Comparison of ENCODE assay signal across 21 mouse cellular contexts in genomic region chr8:48204838-48205345, GRCm38 (mm10).
DNase-seq lines count a peak whose midpoint lies in the region; ATAC-seq and TF ChIP-seq lines count a peak whose summit lies in the region.
"Had no signal": no experiment of that assay in that cellular context is flagged by ENCODE, and none has a peak within 500 bp of the region (broad histone marks: within the 10 kb centered on the region; RNA-seq: fewer than 3 reads in every experiment).

No protein-coding gene starts in this region.

- H3K4me1 ChIP-seq in midbrain, embryonic 11.5 days (ENCODE audit: control insufficient read depth, insufficient read depth, low read length): peaks cover 2% of the 10 kb centered on the region; the same call in 1 of the 2 replicates
- no peaks in the 10 kb centered on the region for H3K4me1 ChIP-seq in midbrain, embryonic 16.5 days (ENCODE audit: control insufficient read depth, insufficient read depth, low read length)
- H3K4me1 ChIP-seq in embryonic facial prominence, embryonic 15.5 days: 0 out of 2 replicates have a peak, but pooled peaks cover 4% of the 10 kb centered on the region
- no peaks in the 10 kb centered on the region for H3K4me1 ChIP-seq in hindbrain, postnatal 0 days (ENCODE audit: insufficient read depth, low read length)
- peaks cover 14% of the 10 kb centered on the region for H3K4me1 ChIP-seq in neural tube, embryonic 15.5 days
- H3K4me1 ChIP-seq: heart, embryonic 10.5 days; kidney, embryonic 15.5 days had no signal

- DNase-seq in midbrain, embryonic 11.5 days (ENCODE audit: low spot score, missing footprints): no peak
- DNase-seq in hindbrain, postnatal 0 days (ENCODE audit: low spot score): no peak
- no peak for DNase-seq in lung, postnatal 14 days
- DNase-seq in kidney, postnatal 4 days: no peak
- DNase-seq: adrenal gland, adult 2 months; cerebellum, adult 11 months; cerebellum, adult 9-11 months; layer of hippocampus, adult 9-11 months; liver, postnatal 0 days; right cerebral cortex, adult 18-20 months; thymus, postnatal 14 days had no signal

- WGBS in midbrain, embryonic 11.5 days: 68% methylated on average over 12 of the region's 12 CpGs
- WGBS in midbrain, embryonic 16.5 days: 55% methylated on average over 12 of the region's 12 CpGs
- 41% methylated on average over 12 of the region's 12 CpGs for WGBS in embryonic facial prominence, embryonic 15.5 days
- 49% methylated on average over 12 of the region's 12 CpGs for WGBS in hindbrain, postnatal 0 days
- WGBS in neural tube, embryonic 15.5 days: 26% methylated on average over 12 of the region's 12 CpGs

- TF ChIP-seq CTCF in hindbrain, postnatal 0 days (IDR thresholded peaks at IDR 0.05; ENCODE audit: low read depth): no peak

- H3K36me3 ChIP-seq in midbrain, embryonic 11.5 days (ENCODE audit: control insufficient read depth, insufficient read depth, low read length): no peaks in the 10 kb centered on the region
- H3K36me3 ChIP-seq in midbrain, embryonic 16.5 days (ENCODE audit: control insufficient read depth, insufficient read depth, low read length): no peaks in the 10 kb centered on the region
- H3K36me3 ChIP-seq in embryonic facial prominence, embryonic 15.5 days: no peaks in the 10 kb centered on the region
- H3K36me3 ChIP-seq in hindbrain, postnatal 0 days (ENCODE audit: insufficient read depth, low read length): no peaks in the 10 kb centered on the region
- H3K36me3 ChIP-seq in neural tube, embryonic 15.5 days: no peaks in the 10 kb centered on the region
- H3K36me3 ChIP-seq: heart, embryonic 10.5 days; kidney, embryonic 15.5 days; midbrain, embryonic 12.5 days had no signal

- H3K9me3 ChIP-seq in midbrain, embryonic 11.5 days (ENCODE audit: control insufficient read depth, low read length): no peaks in the 10 kb centered on the region
- H3K9me3 ChIP-seq in midbrain, embryonic 16.5 days (replicated peaks; ENCODE audit: control insufficient read depth, low read length, poor library complexity, severe bottlenecking): no peaks in the 10 kb centered on the region
- H3K9me3 ChIP-seq in embryonic facial prominence, embryonic 15.5 days (replicated peaks): no peaks in the 10 kb centered on the region
- no peaks in the 10 kb centered on the region for H3K9me3 ChIP-seq in hindbrain, postnatal 0 days (ENCODE audit: low read length)
- no peaks in the 10 kb centered on the region for H3K9me3 ChIP-seq in neural tube, embryonic 15.5 days (replicated peaks)
- H3K9me3 ChIP-seq: forebrain, embryonic 13.5 days; heart, embryonic 10.5 days; kidney, embryonic 15.5 days; midbrain, embryonic 12.5 days had no signal

- H3K27me3 ChIP-seq in midbrain, embryonic 11.5 days (ENCODE audit: control insufficient read depth, insufficient read depth, low read length): no peaks in the 10 kb centered on the region
- H3K27me3 ChIP-seq in midbrain, embryonic 16.5 days (ENCODE audit: control insufficient read depth, insufficient read depth, low read depth, low read length): no peaks in the 10 kb centered on the region
- H3K27me3 ChIP-seq in embryonic facial prominence, embryonic 15.5 days: no peaks in the 10 kb centered on the region
- no peaks in the 10 kb centered on the region for H3K27me3 ChIP-seq in hindbrain, postnatal 0 days (ENCODE audit: insufficient read depth, low read length)
- 0 out of 2 replicates have a peak, but pooled peaks cover 2% of the 10 kb centered on the region for H3K27me3 ChIP-seq in neural tube, embryonic 15.5 days (replicated peaks)
- H3K27me3 ChIP-seq: forebrain, embryonic 13.5 days; kidney, embryonic 15.5 days had no signal

- no peak overlapping the region for H3K27ac ChIP-seq in midbrain, embryonic 11.5 days (ENCODE audit: low read depth, low read length)
- H3K27ac ChIP-seq in midbrain, embryonic 16.5 days (ENCODE audit: low read length): no peak overlapping the region
- H3K27ac ChIP-seq in embryonic facial prominence, embryonic 15.5 days (replicated peaks): no peak overlapping the region
- H3K27ac ChIP-seq in hindbrain, postnatal 0 days: no peak overlapping the region
- no peak overlapping the region for H3K27ac ChIP-seq in neural tube, embryonic 15.5 days (replicated peaks)
- H3K27ac ChIP-seq: forebrain, embryonic 13.5 days; heart, embryonic 10.5 days; kidney, embryonic 15.5 days; midbrain, embryonic 12.5 days had no signal

- no peak overlapping the region for H3K4me2 ChIP-seq in midbrain, embryonic 11.5 days
- H3K4me2 ChIP-seq in midbrain, embryonic 16.5 days (ENCODE audit: low read length): no peak overlapping the region
- H3K4me2 ChIP-seq in embryonic facial prominence, embryonic 15.5 days (replicated peaks): no peak overlapping the region
- 0 out of 2 replicates have a peak overlapping the region, but pooled peaks have one; percentile 13 for H3K4me2 ChIP-seq in hindbrain, postnatal 0 days (ENCODE audit: low read depth, low read length)
- 0 out of 2 replicates have a peak overlapping the region, but pooled peaks have one; percentile 1 for H3K4me2 ChIP-seq in neural tube, embryonic 15.5 days
- H3K4me2 ChIP-seq: forebrain, embryonic 13.5 days; kidney, embryonic 15.5 days; liver, embryonic 11.5 days; midbrain, embryonic 12.5 days had no signal

- ATAC-seq in midbrain, embryonic 11.5 days (ENCODE audit: low FRiP score): peak; percentile 30; the same call in 1 of the 2 replicates
- ATAC-seq in midbrain, embryonic 16.5 days: no peak
- ATAC-seq in embryonic facial prominence, embryonic 15.5 days (ENCODE audit: insufficient number of reproducible peaks, low FRiP score, low TSS enrichment, low read depth): 0 out of 2 replicates have a peak, but pooled peaks have one; percentile 7
- ATAC-seq in hindbrain, postnatal 0 days: 0 out of 2 replicates have a peak, but pooled peaks have one; percentile 16
- ATAC-seq in neural tube, embryonic 15.5 days (ENCODE audit: low FRiP score): no peak
- ATAC-seq: intestine, embryonic 16.5 days; liver, postnatal 0 days; lung, postnatal 0 days had no signal

- no peak overlapping the region for H3K4me3 ChIP-seq in midbrain, embryonic 11.5 days (ENCODE audit: low read depth, low read length)
- no peak overlapping the region for H3K4me3 ChIP-seq in midbrain, embryonic 16.5 days (ENCODE audit: low read depth, low read length)
- H3K4me3 ChIP-seq in embryonic facial prominence, embryonic 15.5 days (replicated peaks): no peak overlapping the region
- no peak overlapping the region for H3K4me3 ChIP-seq in hindbrain, postnatal 0 days (ENCODE audit: low read length)
- no peak overlapping the region for H3K4me3 ChIP-seq in neural tube, embryonic 15.5 days (replicated peaks)
- H3K4me3 ChIP-seq: forebrain, embryonic 13.5 days; heart, embryonic 10.5 days; kidney, embryonic 15.5 days; midbrain, embryonic 12.5 days had no signal

- no peak overlapping the region for H3K9ac ChIP-seq in midbrain, embryonic 11.5 days (ENCODE audit: low read length)
- H3K9ac ChIP-seq in midbrain, embryonic 16.5 days (ENCODE audit: low read depth, low read length): no peak overlapping the region
- no peak overlapping the region for H3K9ac ChIP-seq in embryonic facial prominence, embryonic 15.5 days
- H3K9ac ChIP-seq in hindbrain, postnatal 0 days (replicated peaks; ENCODE audit: low read length): no peak overlapping the region
- H3K9ac ChIP-seq in neural tube, embryonic 15.5 days (replicated peaks): no peak overlapping the region
- H3K9ac ChIP-seq: forebrain, embryonic 13.5 days; kidney, embryonic 15.5 days; liver, postnatal 0 days; midbrain, embryonic 12.5 days had no signal

Comparison
In these comparisons a context has a peak if more than half of its experiments do, and no peak if none do; other contexts are left out.
1. ATAC-seq: peak in midbrain, embryonic 11.5 days (single experiment), embryonic facial prominence, embryonic 15.5 days (single experiment) and hindbrain, postnatal 0 days (single experiment); none in midbrain, embryonic 16.5 days (single experiment) and neural tube, embryonic 15.5 days (single experiment).
2. H3K4me2 ChIP-seq: peak in hindbrain, postnatal 0 days (single experiment) and neural tube, embryonic 15.5 days (single experiment); none in midbrain, embryonic 11.5 days (single experiment), midbrain, embryonic 16.5 days (single experiment) and embryonic facial prominence, embryonic 15.5 days (single experiment).